Mouse (Mus musculus): Measurements from ENCODE around the gene Vmn1r225. TPM values are rescaled to one million over a fixed set of nuclear protein-coding genes. Genes with fewer than 3 reads are reported as not detected.

Vmn1r225 gene
- not detected in 2 replicates for polyA plus RNA-seq (2012; ENCODE audit: low replicate concordance)

DNA sequence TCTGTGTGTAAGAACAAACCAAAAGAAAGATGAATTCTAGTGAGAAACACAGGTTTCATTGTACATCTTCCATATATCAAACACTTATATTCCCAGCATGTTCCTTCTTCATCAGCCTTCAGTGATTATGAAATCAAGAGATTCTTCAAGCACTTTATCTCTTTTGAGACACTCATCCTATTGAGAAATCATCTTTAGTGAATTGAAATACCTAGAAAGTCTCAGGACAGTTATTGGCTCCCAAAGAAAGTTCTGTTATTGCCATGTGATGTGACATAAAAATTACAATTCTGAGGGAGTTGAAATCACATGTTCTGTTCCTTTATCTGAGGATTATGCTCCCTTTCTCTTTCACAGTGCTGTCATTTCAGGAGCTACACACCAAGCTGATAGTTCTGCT, at the start of gene Vmn1r225:
TSS of gene Vmn1r225 (plus strand) at position 301 of the 400 bp plus-strand sequence.

DNA sequence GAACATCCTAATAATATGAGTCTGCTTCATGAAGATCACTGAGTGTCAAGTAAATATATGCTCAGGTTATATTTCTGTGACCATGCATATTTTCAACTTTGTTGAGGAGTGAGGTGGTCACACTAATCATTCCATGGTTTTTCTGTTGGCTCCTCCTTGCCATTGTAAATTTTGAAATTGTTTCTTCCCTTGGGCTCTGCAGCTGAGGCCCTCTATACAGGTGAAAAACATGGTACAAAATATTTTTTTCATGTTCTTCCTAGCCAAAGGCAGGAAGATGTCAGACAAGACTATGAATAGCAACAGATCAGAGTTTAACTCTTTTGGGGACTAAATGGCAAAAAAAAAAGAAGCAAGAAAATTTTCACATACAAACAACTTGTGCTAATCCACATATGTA, 16.7 kb upstream of the Vmn1r225 start, which contains the start of gene Vmn2r108:
TSS of gene Vmn2r108 (minus strand) at position 101 of the 400 bp plus-strand sequence.

Other genes starting within 250 kb of the Vmn1r225 start
- not detected in 2 replicates for gene Vmn2r106, start 212.6 kb upstream of the Vmn1r225 start, polyA plus RNA-seq (2012; ENCODE audit: low replicate concordance)
- not detected in 2 replicates for gene Vmn2r107, start 152.9 kb upstream of the Vmn1r225 start, polyA plus RNA-seq (2012; ENCODE audit: low replicate concordance)
- gene Vmn1r224, start 84.0 kb upstream of the Vmn1r225 start, polyA plus RNA-seq (2012; ENCODE audit: low replicate concordance), result not detected in 2 replicates
- gene Vmn2r108, start 16.8 kb upstream of the Vmn1r225 start, polyA plus RNA-seq (2012; ENCODE audit: low replicate concordance), result not detected in 2 replicates
- gene Vmn2r109, start 66.6 kb downstream of the Vmn1r225 start, polyA plus RNA-seq (2012; ENCODE audit: low replicate concordance), result not detected in 2 replicates
- not detected in 2 replicates for gene Vmn2r110, start 98.3 kb downstream of the Vmn1r225 start, polyA plus RNA-seq (2012; ENCODE audit: low replicate concordance)
- gene Fpr-rs3, start 126.7 kb downstream of the Vmn1r225 start, polyA plus RNA-seq (2012; ENCODE audit: low replicate concordance), result not detected in 2 replicates
- gene Vmn1r226, start 184.7 kb downstream of the Vmn1r225 start, polyA plus RNA-seq (2012; ENCODE audit: low replicate concordance), result not detected in 2 replicates
- gene Vmn1r227, start 231.7 kb downstream of the Vmn1r225 start, polyA plus RNA-seq (2012; ENCODE audit: low replicate concordance), result not detected in 2 replicates

Data from leukemia stem cell, adult 10-12 weeks (primary cell).